In the genomic region with DNA sequence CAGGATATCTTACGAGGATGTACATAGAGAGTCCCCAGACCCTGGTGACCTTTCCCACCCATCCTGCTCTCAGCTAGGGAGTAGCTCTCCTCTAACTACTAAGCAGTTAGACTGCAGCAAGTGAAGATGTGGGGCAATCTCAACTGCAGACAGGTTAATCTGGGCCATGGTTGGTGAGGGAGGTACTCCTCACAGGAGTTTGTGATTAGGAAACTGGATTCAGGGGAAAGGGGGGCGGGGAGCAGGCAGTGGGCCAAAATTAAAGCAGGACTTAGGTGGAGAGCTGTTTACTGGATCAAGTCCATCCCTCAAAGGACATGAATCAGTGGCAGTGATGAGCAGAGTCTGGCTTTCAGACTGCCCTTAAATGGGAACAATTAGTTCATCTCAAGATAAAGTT, we compare ENCODE assay signal across 11 mouse cellular contexts.
DNase-seq lines count a peak whose midpoint lies in the region; TF ChIP-seq lines count a peak whose summit lies in the region.
"Had no signal": no experiment of that assay in that cellular context is flagged by ENCODE, and none has a peak within 500 bp of the region (broad histone marks: within the 10 kb centered on the region; RNA-seq: fewer than 3 reads in every experiment).

No protein-coding gene starts in this region.

- TF ChIP-seq CTCF in left cerebral cortex, adult 2 months (IDR thresholded peaks at IDR 0.05), result no peak

- H3K4me3 ChIP-seq in left cerebral cortex, adult 2 months, result no peak overlapping the region
- H3K4me3 ChIP-seq: limb, embryonic 15.5 days; myocyte had no signal

- intact Hi-C loops in heart, postnatal 10 days (cut with DNase I), result no loop called here
- intact Hi-C loops in left cerebral cortex, adult 2 months (cut with DNase I), result no loop called here
- intact Hi-C loops in left cerebral cortex, postnatal 4 days (cut with DNase I), result no loop called here

- H3K27ac ChIP-seq in left cerebral cortex, adult 2 months, result no peak overlapping the region
- H3K27ac ChIP-seq: limb, embryonic 15.5 days had no signal

- peak; percentile 1 to 4 for DNase-seq in cerebellum, postnatal 10 days
- DNase-seq in cerebellum, adult 9-11 months, result no peak
- DNase-seq in adrenal gland, postnatal 25 days, result peak; percentile 7
- DNase-seq in heart, postnatal 10 days, result peak; percentile 42 to 51
- DNase-seq in kidney, postnatal 4 days, result peak; percentile 75 to 82
- no peak for DNase-seq in left cerebral cortex, adult 2 months (ENCODE audit: extremely low spot score in 1 of 2, low spot score in 2 of 2)
- DNase-seq in left cerebral cortex, postnatal 4 days, result no peak
- no peak for DNase-seq in thymus, postnatal 0 days (ENCODE audit: low spot score)
- DNase-seq: cerebellum, postnatal 14 days had no signal

Comparison
In these comparisons a context has a peak if more than half of its experiments do, and no peak if none do; other contexts are left out.
1. DNase-seq: peak in cerebellum, postnatal 10 days (2 of 2), adrenal gland, postnatal 25 days (single experiment), heart, postnatal 10 days (2 of 2) and kidney, postnatal 4 days (2 of 2); none in cerebellum, adult 9-11 months (single experiment), left cerebral cortex, adult 2 months (0 of 2), left cerebral cortex, postnatal 4 days (single experiment) and thymus, postnatal 0 days (single experiment).